Mouse (Mus musculus): ENCODE measurements around the gene Rev3l. TPM values are rescaled to one million over a fixed set of nuclear protein-coding genes. Genes with fewer than 3 reads are reported as not detected.
A peak's percentile ranks its signal among the peaks of the same experiment; 100 is the strongest.

The Rev3l gene
- polyA plus RNA-seq, 1 experiment from 2014 or later, result 27.4 TPM

- no peaks in the 10 kb centered on the region for H3K4me1 ChIP-seq (ENCODE audit: control insufficient read depth, insufficient read depth, low read length)
- no peaks in the 10 kb centered on the region for H3K9me3 ChIP-seq (ENCODE audit: control insufficient read depth, low read length)
- no peak overlapping the region for H3K9ac ChIP-seq (ENCODE audit: low read length)
- no peak for DNase-seq (ENCODE audit: low spot score)
- H3K36me3 ChIP-seq (ENCODE audit: control insufficient read depth, insufficient read depth, low read length), result no peaks in the 10 kb centered on the region
- 87% methylated on average over 5 of the region's 5 CpGs for WGBS
- H3K27me3 ChIP-seq (ENCODE audit: control insufficient read depth, insufficient read depth, low read length), result no peaks in the 10 kb centered on the region
- H3K4me3 ChIP-seq (ENCODE audit: low read depth, low read length), result no peak overlapping the region
- H3K4me2 ChIP-seq (ENCODE audit: low read depth), result no peak overlapping the region
- no peak overlapping the region for H3K27ac ChIP-seq (ENCODE audit: low read depth, low read length)
- ATAC-seq (ENCODE audit: insufficient read depth, low FRiP score, low TSS enrichment), result no peak
These were observed 15.0 kb upstream of the Rev3l start for GRCm38 (mm10) chr10:39716936-39717335.

- Histone ChIP-seq H3K36me3 (ENCODE audit: control insufficient read depth, insufficient read depth, low read length) (no peaks in the 10 kb centered on the region), H3K9ac (ENCODE audit: low read length) (peak overlapping the region; percentile 94), H3K27me3 (ENCODE audit: control insufficient read depth, insufficient read depth, low read length) (no peaks in the 10 kb centered on the region), H3K9me3 (ENCODE audit: control insufficient read depth, low read length) (no peaks in the 10 kb centered on the region), H3K27ac (ENCODE audit: low read depth, low read length) (peak overlapping the region; percentile 99), H3K4me2 (ENCODE audit: low read depth) (peak overlapping the region; percentile 67), H3K4me1 (ENCODE audit: control insufficient read depth, insufficient read depth, low read length) (peaks cover 8% of the 10 kb centered on the region), H3K4me3 (ENCODE audit: low read depth, low read length) (peak overlapping the region; percentile 90)
- ATAC-seq (ENCODE audit: insufficient read depth, low FRiP score, low TSS enrichment) (peak; percentile 87), DNase-seq (ENCODE audit: low spot score) (peak; percentile 96)
- WGBS, result under 1% methylated on average over 37 of the region's 66 CpGs
These were observed 762 bp upstream of the Rev3l start for GRCm38 (mm10) chr10:39730976-39731735.

- Histone ChIP-seq H3K4me2 (ENCODE audit: low read depth) (peak overlapping the region; percentile 75), H3K36me3 (ENCODE audit: control insufficient read depth, insufficient read depth, low read length) (no peaks in the 10 kb centered on the region), H3K27me3 (ENCODE audit: control insufficient read depth, insufficient read depth, low read length) (no peaks in the 10 kb centered on the region), H3K9me3 (ENCODE audit: control insufficient read depth, low read length) (no peaks in the 10 kb centered on the region), H3K4me3 (ENCODE audit: low read depth, low read length) (peak overlapping the region; percentile 90), H3K4me1 (ENCODE audit: control insufficient read depth, insufficient read depth, low read length) (peaks cover 8% of the 10 kb centered on the region), H3K9ac (ENCODE audit: low read length) (peak overlapping the region; percentile 94), H3K27ac (ENCODE audit: low read depth, low read length) (peak overlapping the region; percentile 99)
- whole genome bisulfite sequencing, result under 1% methylated on average over 78 of the region's 105 CpGs
- ATAC-seq (ENCODE audit: insufficient read depth, low FRiP score, low TSS enrichment) (peak; percentile 58), DNase-seq (ENCODE audit: low spot score) (peak; percentile 87)
These were observed 565 bp downstream of the Rev3l start for GRCm38 (mm10) chr10:39732266-39733100.

GRCm38 (mm10) chr10:39733101-39733399, 1.1 kb downstream of the Rev3l start:
- Histone ChIP-seq H3K9ac (ENCODE audit: low read length) (peak overlapping the region; percentile 94), H3K36me3 (ENCODE audit: control insufficient read depth, insufficient read depth, low read length) (no peaks in the 10 kb centered on the region), H3K4me3 (ENCODE audit: low read depth, low read length) (peak overlapping the region; percentile 90), H3K4me2 (ENCODE audit: low read depth) (peak overlapping the region; percentile 75), H3K4me1 (ENCODE audit: control insufficient read depth, insufficient read depth, low read length) (peaks cover 8% of the 10 kb centered on the region), H3K27ac (ENCODE audit: low read depth, low read length) (peak overlapping the region; percentile 99), H3K9me3 (ENCODE audit: control insufficient read depth, low read length) (no peaks in the 10 kb centered on the region), H3K27me3 (ENCODE audit: control insufficient read depth, insufficient read depth, low read length) (no peaks in the 10 kb centered on the region)
- no peak for DNase-seq (ENCODE audit: low spot score)
- WGBS, result under 1% methylated on average over 9 of the region's 9 CpGs
- ATAC-seq (ENCODE audit: insufficient read depth, low FRiP score, low TSS enrichment), result no peak

- H3K4me2 ChIP-seq (ENCODE audit: low read depth), result peak overlapping the region; percentile 75
- peak overlapping the region; percentile 94 for H3K9ac ChIP-seq (ENCODE audit: low read length)
- WGBS, result 15% methylated on average over 10 of the region's 10 CpGs
- H3K36me3 ChIP-seq (ENCODE audit: control insufficient read depth, insufficient read depth, low read length), result no peaks in the 10 kb centered on the region
- H3K27ac ChIP-seq (ENCODE audit: low read depth, low read length), result no peak overlapping the region; the same call in none of the 2 replicates
- DNase-seq (ENCODE audit: low spot score) (peak; percentile 14), ATAC-seq (ENCODE audit: insufficient read depth, low FRiP score, low TSS enrichment) (no peak)
- H3K9me3 ChIP-seq (ENCODE audit: control insufficient read depth, low read length), result no peaks in the 10 kb centered on the region
- peaks cover 8% of the 10 kb centered on the region for H3K4me1 ChIP-seq (ENCODE audit: control insufficient read depth, insufficient read depth, low read length)
- H3K4me3 ChIP-seq (ENCODE audit: low read depth, low read length), result peak overlapping the region; percentile 90
- H3K27me3 ChIP-seq (ENCODE audit: control insufficient read depth, insufficient read depth, low read length), result no peaks in the 10 kb centered on the region
These were observed 1.6 kb downstream of the Rev3l start for GRCm38 (mm10) chr10:39733421-39733930.

GRCm38 (mm10) chr10:39736187-39736586, 4.3 kb downstream of the Rev3l start:
- Histone ChIP-seq H3K9me3 (ENCODE audit: control insufficient read depth, low read length) (no peaks in the 10 kb centered on the region), H3K27me3 (ENCODE audit: control insufficient read depth, insufficient read depth, low read length) (no peaks in the 10 kb centered on the region), H3K4me2 (ENCODE audit: low read depth) (no peak overlapping the region), H3K4me1 (ENCODE audit: control insufficient read depth, insufficient read depth, low read length) (peaks cover 8% of the 10 kb centered on the region), H3K9ac (ENCODE audit: low read length) (no peak overlapping the region), H3K27ac (ENCODE audit: low read depth, low read length) (no peak overlapping the region), H3K36me3 (ENCODE audit: control insufficient read depth, insufficient read depth, low read length) (no peaks in the 10 kb centered on the region), H3K4me3 (ENCODE audit: low read depth, low read length) (no peak overlapping the region)
- DNase-seq (ENCODE audit: low spot score) (no peak), ATAC-seq (ENCODE audit: insufficient read depth, low FRiP score, low TSS enrichment) (no peak)
- WGBS, result 75% methylated on average over 4 of the region's 4 CpGs

GRCm38 (mm10) chr10:39742057-39742456, 10.1 kb downstream of the Rev3l start:
- Histone ChIP-seq H3K4me3 (ENCODE audit: low read depth, low read length) (no peak overlapping the region), H3K4me1 (ENCODE audit: control insufficient read depth, insufficient read depth, low read length) (no peaks in the 10 kb centered on the region), H3K9ac (ENCODE audit: low read length) (no peak overlapping the region), H3K27ac (ENCODE audit: low read depth, low read length) (no peak overlapping the region), H3K9me3 (ENCODE audit: control insufficient read depth, low read length) (no peaks in the 10 kb centered on the region), H3K36me3 (ENCODE audit: control insufficient read depth, insufficient read depth, low read length) (no peaks in the 10 kb centered on the region), H3K27me3 (ENCODE audit: control insufficient read depth, insufficient read depth, low read length) (no peaks in the 10 kb centered on the region), H3K4me2 (ENCODE audit: low read depth) (no peak overlapping the region)
- no peak for ATAC-seq (ENCODE audit: insufficient read depth, low FRiP score, low TSS enrichment)
- DNase-seq (ENCODE audit: low spot score), result no peak
- WGBS, result 70% methylated on average over 4 of the region's 4 CpGs

- Histone ChIP-seq H3K9me3 (ENCODE audit: control insufficient read depth, low read length) (no peaks in the 10 kb centered on the region), H3K27me3 (ENCODE audit: control insufficient read depth, insufficient read depth, low read length) (no peaks in the 10 kb centered on the region), H3K4me3 (ENCODE audit: low read depth, low read length) (no peak overlapping the region), H3K9ac (ENCODE audit: low read length) (no peak overlapping the region), H3K4me1 (ENCODE audit: control insufficient read depth, insufficient read depth, low read length) (no peaks in the 10 kb centered on the region), H3K4me2 (ENCODE audit: low read depth) (no peak overlapping the region), H3K27ac (ENCODE audit: low read depth, low read length) (no peak overlapping the region), H3K36me3 (ENCODE audit: control insufficient read depth, insufficient read depth, low read length) (no peaks in the 10 kb centered on the region)
- no peak for ATAC-seq (ENCODE audit: insufficient read depth, low FRiP score, low TSS enrichment)
- WGBS, result 91% methylated on average over 1 of the region's 1 CpGs
- DNase-seq (ENCODE audit: low spot score), result no peak
These were observed 32.8 kb downstream of the Rev3l start for GRCm38 (mm10) chr10:39764752-39765151.
